Mouse (Mus musculus): ENCODE measurements at regions not wholly inside any gene's neighbourhood (a gene's known extent, or its start where the extent isn't known, plus 50 kb on each side); places are given as distances from the start of the nearest gene placed in this dataset.

GRCm38 (mm10) chr5:78284456-78285199 is 876.8 kb upstream of the Igfbp7 start:
- DNase-seq (ENCODE audit: extremely low spot score in 1 of 2, low spot score in 1 of 2), result no peak

GRCm38 (mm10) chr5:78251491-78251890 is 843.6 kb upstream of the Igfbp7 start:
- DNase-seq (ENCODE audit: extremely low spot score in 1 of 2, low spot score in 1 of 2), result peak; percentile 60 to 67

- no peak for DNase-seq (ENCODE audit: extremely low spot score in 1 of 2, low spot score in 1 of 2)
These were observed 805.9 kb upstream of the Igfbp7 start for GRCm38 (mm10) chr5:78213696-78214095.

Data from frontal cortex, adult 2 months (tissue).